Mouse (Mus musculus): ENCODE results near the gene 0610012G03Rik. TPM values are rescaled to one million over a fixed set of nuclear protein-coding genes. Genes with fewer than 3 reads are reported as not detected.
A peak's percentile ranks its signal among the peaks of the same experiment; 100 is the strongest.

The 0610012G03Rik gene
- polyA plus RNA-seq, 1 experiment from 2014 or later: 90.3 TPM

- Histone ChIP-seq H3K4me3 (peak overlapping the region; percentile 55), H3K27me3 (replicated peaks) (peaks cover 52% of the 10 kb centered on the region), H3K4me1 (replicated peaks) (peaks cover 28% of the 10 kb centered on the region), H3K9ac (peak overlapping the region; percentile 66), H3K36me3 (no peaks in the 10 kb centered on the region), H3K27ac (ENCODE audit: poor library complexity, severe bottlenecking) (no peak overlapping the region), H3K9me3 (replicated peaks) (no peaks in the 10 kb centered on the region; the same call in 1 of the 2 replicates), H3K4me2 (peak overlapping the region; percentile 91)
- 2% methylated on average over 50 of the region's 50 CpGs for WGBS
- ATAC-seq (ENCODE audit: insufficient number of reproducible peaks, low FRiP score): peak; percentile 83
Measured at GRCm38 (mm10) chr16:31932840-31933697, 15.2 kb downstream of the 0610012G03Rik start.

DNA sequence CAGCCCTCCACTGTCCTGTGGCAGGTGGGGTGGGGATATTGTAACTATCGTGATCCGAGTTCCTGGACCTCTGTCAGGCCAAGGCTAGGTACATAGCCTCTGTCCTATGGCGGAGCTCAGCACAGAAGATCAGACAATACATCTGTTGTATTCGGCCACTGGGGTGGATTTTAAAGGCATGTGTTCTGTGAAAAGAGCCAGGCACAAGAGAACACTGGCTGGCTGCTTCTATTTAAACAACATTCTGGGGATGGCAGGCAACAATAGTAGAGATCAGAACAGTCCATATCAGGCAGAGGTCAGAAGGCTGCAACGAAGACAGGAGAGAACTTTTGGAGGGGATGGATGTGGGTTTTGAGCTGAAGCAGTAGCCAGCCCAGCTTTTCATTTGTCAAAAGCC is 16.0 kb downstream of the 0610012G03Rik start:
- Histone ChIP-seq H3K27me3 (replicated peaks) (peaks cover 55% of the 10 kb centered on the region), H3K9ac (no peak overlapping the region), H3K27ac (ENCODE audit: poor library complexity, severe bottlenecking) (no peak overlapping the region), H3K9me3 (replicated peaks) (no peaks in the 10 kb centered on the region; the same call in 1 of the 2 replicates), H3K4me3 (no peak overlapping the region), H3K36me3 (no peaks in the 10 kb centered on the region), H3K4me2 (no peak overlapping the region), H3K4me1 (replicated peaks) (peaks cover 28% of the 10 kb centered on the region)
- no peak for ATAC-seq (ENCODE audit: insufficient number of reproducible peaks, low FRiP score)
- 53% methylated on average over 5 of the region's 5 CpGs for WGBS

DNA sequence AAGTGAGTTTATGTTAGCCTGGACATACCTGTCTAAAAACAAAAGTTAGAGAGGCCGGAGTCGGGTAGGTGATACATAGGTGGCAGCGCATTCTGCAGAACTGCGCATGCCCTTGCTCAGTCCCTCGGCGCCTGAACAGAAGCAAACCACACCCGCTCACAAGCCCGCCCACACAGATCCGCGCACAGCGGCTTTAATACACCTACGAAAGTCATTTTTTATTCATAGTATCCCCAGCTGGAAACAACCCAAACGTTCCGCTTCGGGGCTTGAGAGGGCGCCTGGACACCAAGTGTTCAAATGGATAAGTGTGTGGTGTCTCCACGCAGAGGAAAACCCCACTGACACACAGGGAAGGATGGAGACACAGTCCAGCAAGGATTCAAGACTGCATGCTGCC is 17.0 kb downstream of the 0610012G03Rik start:
- Histone ChIP-seq H3K27me3 (replicated peaks) (peaks cover 49% of the 10 kb centered on the region), H3K4me3 (no peak overlapping the region), H3K9me3 (replicated peaks) (no peaks in the 10 kb centered on the region), H3K27ac (ENCODE audit: poor library complexity, severe bottlenecking) (no peak overlapping the region), H3K4me1 (replicated peaks) (peaks cover 28% of the 10 kb centered on the region), H3K36me3 (no peaks in the 10 kb centered on the region), H3K4me2 (peak overlapping the region; percentile 37; the same call in 1 of the 2 replicates), H3K9ac (0 out of 2 replicates have a peak overlapping the region, but pooled peaks have one; percentile 10)
- WGBS: 56% methylated on average over 17 of the region's 17 CpGs
- no peak for ATAC-seq (ENCODE audit: insufficient number of reproducible peaks, low FRiP score)

- no peaks in the 10 kb centered on the region for H3K36me3 ChIP-seq
- H3K4me2 ChIP-seq: no peak overlapping the region
- no peak for ATAC-seq (ENCODE audit: insufficient number of reproducible peaks, low FRiP score)
- H3K27ac ChIP-seq (ENCODE audit: poor library complexity, severe bottlenecking): no peak overlapping the region
- peaks cover 8% of the 10 kb centered on the region for H3K4me1 ChIP-seq (replicated peaks)
- peaks cover 20% of the 10 kb centered on the region for H3K27me3 ChIP-seq (replicated peaks)
- H3K9ac ChIP-seq: no peak overlapping the region
- H3K9me3 ChIP-seq (replicated peaks): no peaks in the 10 kb centered on the region; the same call in 1 of the 2 replicates
- H3K4me3 ChIP-seq: no peak overlapping the region
- 75% methylated on average over 5 of the region's 5 CpGs for WGBS
Measured at GRCm38 (mm10) chr16:31927412-31927811, 20.9 kb downstream of the 0610012G03Rik start.

DNA sequence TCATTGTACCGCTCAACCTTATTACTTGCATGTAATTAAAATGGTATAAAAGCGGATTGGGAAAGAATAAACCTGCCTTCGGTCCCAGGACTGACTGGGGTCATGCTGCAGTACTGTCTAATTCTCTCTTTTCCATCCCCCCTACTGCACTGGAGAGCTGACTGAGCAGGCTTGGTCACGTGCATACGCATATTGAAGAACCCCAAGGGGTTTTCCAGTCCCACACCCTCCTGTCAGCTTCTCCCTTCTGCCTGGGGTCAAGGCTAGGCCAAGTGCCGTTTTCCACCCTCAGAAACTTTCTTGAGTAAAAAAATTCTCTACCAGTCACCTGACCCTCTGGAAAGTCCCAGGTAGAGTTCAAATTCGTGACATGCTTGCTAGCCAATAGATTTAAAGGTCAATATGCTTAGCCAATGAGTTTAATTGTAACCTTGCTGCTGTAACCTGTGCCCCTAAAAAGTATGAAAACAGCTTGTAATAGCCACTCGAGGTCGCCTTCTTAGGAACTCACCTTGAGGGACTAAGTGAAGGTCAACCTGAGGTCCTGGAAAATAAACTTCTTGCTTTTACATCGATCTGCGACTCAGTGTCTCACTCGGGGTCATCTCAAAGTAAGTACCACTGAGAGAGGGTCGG is 21.6 kb downstream of the 0610012G03Rik start:
- WGBS: 80% methylated on average over 13 of the region's 13 CpGs
- Histone ChIP-seq H3K9me3 (replicated peaks) (no peaks in the 10 kb centered on the region; the same call in 1 of the 2 replicates), H3K27me3 (replicated peaks) (peaks cover 20% of the 10 kb centered on the region), H3K27ac (ENCODE audit: poor library complexity, severe bottlenecking) (no peak overlapping the region), H3K9ac (no peak overlapping the region), H3K4me3 (no peak overlapping the region), H3K36me3 (no peaks in the 10 kb centered on the region), H3K4me2 (no peak overlapping the region), H3K4me1 (replicated peaks) (peaks cover 8% of the 10 kb centered on the region; the same call in 1 of the 2 replicates)
- no peak for ATAC-seq (ENCODE audit: insufficient number of reproducible peaks, low FRiP score)

GRCm38 (mm10) chr16:31926091-31926490 is 22.2 kb downstream of the 0610012G03Rik start:
- ATAC-seq (ENCODE audit: insufficient number of reproducible peaks, low FRiP score): no peak
- Histone ChIP-seq H3K36me3 (no peaks in the 10 kb centered on the region), H3K4me3 (no peak overlapping the region), H3K9ac (no peak overlapping the region), H3K27ac (ENCODE audit: poor library complexity, severe bottlenecking) (no peak overlapping the region), H3K4me2 (no peak overlapping the region), H3K27me3 (replicated peaks) (peaks cover 14% of the 10 kb centered on the region), H3K4me1 (replicated peaks) (peaks cover 8% of the 10 kb centered on the region; the same call in 1 of the 2 replicates), H3K9me3 (replicated peaks) (no peaks in the 10 kb centered on the region; the same call in 1 of the 2 replicates)
- WGBS: 83% methylated on average over 6 of the region's 6 CpGs

DNA sequence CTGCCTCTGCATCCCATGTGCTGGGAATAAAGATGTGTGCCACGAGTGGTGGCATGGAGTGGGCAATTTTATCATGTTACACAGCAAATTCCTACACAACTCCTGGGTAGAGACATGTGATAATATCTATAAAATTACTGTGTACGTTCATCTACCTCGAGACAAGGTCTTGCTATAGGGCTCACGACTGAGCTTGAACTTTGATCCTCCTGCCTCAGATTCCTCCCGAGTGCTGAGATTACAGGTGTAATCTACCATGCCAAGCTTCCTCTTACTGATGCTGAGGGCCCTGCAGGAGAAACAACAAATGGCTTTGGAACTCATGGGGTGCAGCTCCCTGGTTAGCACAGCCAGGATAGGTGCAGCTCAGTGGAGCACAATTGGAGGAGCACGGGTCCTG is 23.9 kb downstream of the 0610012G03Rik start:
- Histone ChIP-seq H3K4me3 (no peak overlapping the region), H3K9ac (no peak overlapping the region), H3K27ac (ENCODE audit: poor library complexity, severe bottlenecking) (no peak overlapping the region), H3K9me3 (replicated peaks) (no peaks in the 10 kb centered on the region; the same call in 1 of the 2 replicates), H3K27me3 (replicated peaks) (0 out of 2 replicates have a peak, but pooled peaks cover 3% of the 10 kb centered on the region), H3K36me3 (no peaks in the 10 kb centered on the region), H3K4me2 (no peak overlapping the region), H3K4me1 (replicated peaks) (peaks cover 8% of the 10 kb centered on the region; the same call in 1 of the 2 replicates)
- ATAC-seq (ENCODE audit: insufficient number of reproducible peaks, low FRiP score): no peak
- 78% methylated on average over 6 of the region's 6 CpGs for WGBS

DNA sequence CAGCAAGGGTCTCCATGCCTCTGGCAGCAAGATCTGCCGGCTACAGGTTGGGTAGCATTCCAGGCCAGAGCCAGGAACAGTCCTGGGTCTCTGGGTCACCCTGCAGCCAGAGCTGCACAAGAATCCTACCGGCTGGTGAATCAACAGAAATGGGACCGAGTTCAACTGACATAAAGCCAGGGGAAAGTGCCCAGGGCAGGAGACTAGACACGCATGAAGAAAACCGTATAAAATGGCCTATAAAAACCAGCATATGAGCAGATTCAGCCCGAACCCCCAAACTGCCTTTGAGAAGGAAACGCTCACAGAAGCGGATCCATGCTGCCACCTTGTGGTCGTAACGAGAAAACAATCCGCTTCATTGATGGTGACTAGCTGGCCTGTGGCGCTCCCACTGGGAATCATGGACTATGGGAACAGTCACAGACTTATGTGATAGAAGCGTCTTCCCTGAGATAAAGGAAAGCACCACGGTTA is 30.0 kb downstream of the 0610012G03Rik start:
- Histone ChIP-seq H3K9me3 (replicated peaks) (no peaks in the 10 kb centered on the region; the same call in 1 of the 2 replicates), H3K4me2 (peak overlapping the region; percentile 62), H3K4me3 (peak overlapping the region; percentile 24; the same call in 1 of the 2 replicates), H3K36me3 (no peaks in the 10 kb centered on the region), H3K9ac (peak overlapping the region; percentile 53), H3K27me3 (replicated peaks) (peaks cover 13% of the 10 kb centered on the region; the same call in 1 of the 2 replicates), H3K4me1 (replicated peaks) (no peaks in the 10 kb centered on the region; the same call in 1 of the 2 replicates), H3K27ac (ENCODE audit: poor library complexity, severe bottlenecking) (no peak overlapping the region)
- WGBS: 4% methylated on average over 14 of the region's 14 CpGs
- no peak for ATAC-seq (ENCODE audit: insufficient number of reproducible peaks, low FRiP score)

- peak overlapping the region; percentile 53; the same call in 1 of the 2 replicates for H3K9ac ChIP-seq
- no peak overlapping the region for H3K4me3 ChIP-seq
- no peak for ATAC-seq (ENCODE audit: insufficient number of reproducible peaks, low FRiP score)
- no peaks in the 10 kb centered on the region for H3K36me3 ChIP-seq
- no peaks in the 10 kb centered on the region; the same call in 1 of the 2 replicates for H3K4me1 ChIP-seq (replicated peaks)
- 64% methylated on average over 11 of the region's 11 CpGs for WGBS
- no peak overlapping the region for H3K27ac ChIP-seq (ENCODE audit: poor library complexity, severe bottlenecking)
- peaks cover 13% of the 10 kb centered on the region; the same call in 1 of the 2 replicates for H3K27me3 ChIP-seq (replicated peaks)
- no peaks in the 10 kb centered on the region; the same call in 1 of the 2 replicates for H3K9me3 ChIP-seq (replicated peaks)
- H3K4me2 ChIP-seq: no peak overlapping the region
Measured at GRCm38 (mm10) chr16:31917776-31918175, 30.5 kb downstream of the 0610012G03Rik start.

DNA sequence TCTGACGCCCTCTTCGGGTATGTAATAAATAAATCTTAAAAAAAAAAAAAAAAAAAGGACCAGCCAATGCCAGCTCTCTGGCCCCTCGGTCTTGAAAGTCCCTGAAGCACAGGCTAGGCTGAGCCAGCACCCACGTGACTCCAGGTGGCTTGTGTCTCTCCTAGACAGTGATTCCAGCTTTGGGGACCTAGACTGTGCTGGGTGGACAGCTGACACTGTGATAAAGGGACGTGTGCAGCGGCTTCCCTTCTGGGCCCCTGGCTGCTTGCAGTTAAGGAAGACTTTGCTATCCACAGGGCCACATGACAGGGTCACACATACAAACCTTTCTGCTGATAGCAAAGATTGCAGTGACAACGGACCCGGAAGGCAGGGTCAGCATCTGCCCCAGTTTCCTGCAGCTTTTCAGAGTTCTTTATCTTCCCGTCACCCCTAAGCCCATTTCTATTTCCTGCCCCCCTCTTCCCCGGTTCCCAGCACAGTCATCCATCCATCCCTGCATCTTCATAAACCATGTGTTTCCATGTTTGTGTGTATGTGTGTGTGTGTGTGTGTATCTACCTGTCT is 37.9 kb downstream of the 0610012G03Rik start:
- Histone ChIP-seq H3K9me3 (replicated peaks) (no peaks in the 10 kb centered on the region), H3K4me3 (no peak overlapping the region), H3K9ac (no peak overlapping the region), H3K27me3 (replicated peaks) (no peaks in the 10 kb centered on the region), H3K27ac (ENCODE audit: poor library complexity, severe bottlenecking) (no peak overlapping the region), H3K36me3 (no peaks in the 10 kb centered on the region), H3K4me1 (replicated peaks) (peaks cover 15% of the 10 kb centered on the region), H3K4me2 (no peak overlapping the region)
- WGBS: 50% methylated on average over 10 of the region's 10 CpGs
- no peak for ATAC-seq (ENCODE audit: insufficient number of reproducible peaks, low FRiP score)
